Mouse (Mus musculus): ENCODE results near the gene Zdhhc6.

Zdhhc6 gene

DNA sequence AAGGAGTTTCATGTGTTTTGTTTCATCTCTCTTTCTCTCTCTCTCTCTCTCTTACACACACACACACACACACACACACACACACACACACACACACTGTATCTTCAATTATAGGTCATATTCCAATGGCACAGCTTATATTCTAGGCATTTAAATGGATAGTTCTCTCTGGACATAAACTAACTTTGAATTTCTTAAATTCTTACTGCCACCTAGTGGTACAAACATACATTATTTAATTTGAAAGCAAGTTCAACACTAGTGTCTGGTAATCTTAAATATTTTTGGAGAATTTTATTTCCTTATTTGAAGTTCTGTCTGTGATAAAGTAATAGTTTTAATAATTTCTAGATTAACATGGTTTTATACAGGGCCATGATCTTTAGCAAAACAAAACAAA is 10.8 kb downstream of the Zdhhc6 start:
- no peak for DNase-seq (ENCODE audit: low spot score in 2 of 2)

- no peak for DNase-seq (ENCODE audit: low spot score in 2 of 2)
Observed at GRCm38 (mm10) chr19:55300525-55300924, 15.3 kb downstream of the Zdhhc6 start.

- no peak for DNase-seq (ENCODE audit: low spot score in 2 of 2)
Observed at GRCm38 (mm10) chr19:55299378-55299777, 16.5 kb downstream of the Zdhhc6 start.

DNA sequence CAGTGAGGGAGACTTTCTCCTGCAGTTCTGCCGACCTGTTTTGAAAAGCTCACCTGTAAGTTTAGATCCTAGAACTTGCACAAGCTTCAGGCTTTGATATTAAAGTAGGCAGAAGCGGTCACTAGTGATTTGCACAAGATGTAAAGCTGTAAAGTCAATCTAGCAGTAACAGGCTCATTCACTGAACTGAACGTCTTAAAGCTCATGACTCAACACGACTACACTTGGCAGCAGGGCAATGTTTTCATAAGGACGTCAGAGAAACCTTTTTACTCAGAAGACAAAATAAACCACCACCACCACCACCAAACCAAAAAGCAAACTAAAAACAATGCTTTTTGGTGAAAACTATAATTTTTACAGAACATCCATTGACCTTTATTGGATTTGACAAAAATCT is 17.9 kb downstream of the Zdhhc6 start:
- no peak for DNase-seq (ENCODE audit: low spot score in 2 of 2)

DNA sequence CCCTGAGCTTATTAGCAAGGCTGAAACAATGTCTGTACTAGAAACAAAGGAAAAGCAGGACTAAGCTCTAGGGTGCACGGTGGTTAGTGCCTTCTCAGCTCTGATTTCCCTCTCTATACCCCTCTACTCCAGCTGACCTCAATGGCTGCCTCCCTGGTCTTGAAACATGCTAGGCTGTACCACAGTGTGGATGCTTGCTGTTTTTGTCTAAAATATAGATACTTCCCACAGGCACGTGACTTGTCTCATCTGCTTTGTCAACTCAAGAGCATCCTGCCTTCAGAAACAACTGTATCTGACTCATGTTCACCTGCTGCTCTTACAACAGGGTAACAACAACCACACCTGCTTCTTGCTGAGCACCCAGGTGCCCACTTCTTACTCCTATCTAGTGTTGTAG is 18.3 kb downstream of the Zdhhc6 start:
- DNase-seq (ENCODE audit: low spot score in 2 of 2): no peak

DNA sequence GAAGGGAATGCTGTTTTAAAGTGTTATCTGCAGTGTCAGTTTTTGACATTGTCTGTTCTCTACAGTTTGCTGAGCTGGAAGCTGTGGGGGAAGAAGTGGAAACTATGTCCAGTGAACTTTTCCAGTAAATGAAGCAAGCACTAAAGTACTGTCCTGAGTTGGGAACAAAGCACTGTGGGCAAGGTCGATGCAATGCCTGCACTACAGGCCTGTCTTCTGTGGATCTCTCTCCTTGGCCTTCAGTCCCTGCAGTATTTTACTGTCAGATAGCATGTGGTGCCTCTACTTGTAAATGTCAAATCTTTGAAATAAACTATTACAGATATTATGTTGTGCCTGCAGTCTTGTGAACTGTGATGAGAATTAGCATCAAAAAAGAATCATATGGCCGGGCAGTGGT is 19.5 kb downstream of the Zdhhc6 start:
- DNase-seq (ENCODE audit: low spot score in 2 of 2): no peak

- no peak for DNase-seq (ENCODE audit: low spot score in 2 of 2)
Observed at GRCm38 (mm10) chr19:55295556-55295955, 20.3 kb downstream of the Zdhhc6 start.

- no peak for DNase-seq (ENCODE audit: low spot score in 2 of 2)
Observed at GRCm38 (mm10) chr19:55295075-55295474, 20.8 kb downstream of the Zdhhc6 start.

DNA sequence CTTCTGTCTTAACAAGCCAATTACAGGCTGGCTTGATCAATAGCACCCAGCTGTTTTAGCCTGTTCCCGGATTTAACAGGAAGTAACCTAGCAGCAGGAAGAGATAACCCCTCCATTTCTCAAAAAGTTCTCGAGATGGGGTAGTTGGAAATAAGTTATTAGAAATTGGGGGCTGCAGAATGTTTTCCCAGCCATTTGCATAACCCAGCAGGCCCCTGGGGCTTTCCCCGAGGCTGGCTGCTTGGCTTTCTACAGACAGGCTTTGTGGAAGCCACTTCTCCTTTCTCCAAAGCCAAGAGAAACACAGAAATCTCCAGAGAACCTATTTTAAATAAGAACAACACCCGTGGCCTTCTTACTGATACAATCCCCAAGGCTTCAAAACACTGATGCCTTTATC is 22.7 kb downstream of the Zdhhc6 start:
- no peak for DNase-seq (ENCODE audit: low spot score in 2 of 2)

GRCm38 (mm10) chr19:55292210-55292850 is 23.5 kb downstream of the Zdhhc6 start:
- no peak for DNase-seq (ENCODE audit: low spot score in 2 of 2)

GRCm38 (mm10) chr19:55290621-55291270 is 25.1 kb downstream of the Zdhhc6 start:
- DNase-seq (ENCODE audit: low spot score in 2 of 2): no peak

DNA sequence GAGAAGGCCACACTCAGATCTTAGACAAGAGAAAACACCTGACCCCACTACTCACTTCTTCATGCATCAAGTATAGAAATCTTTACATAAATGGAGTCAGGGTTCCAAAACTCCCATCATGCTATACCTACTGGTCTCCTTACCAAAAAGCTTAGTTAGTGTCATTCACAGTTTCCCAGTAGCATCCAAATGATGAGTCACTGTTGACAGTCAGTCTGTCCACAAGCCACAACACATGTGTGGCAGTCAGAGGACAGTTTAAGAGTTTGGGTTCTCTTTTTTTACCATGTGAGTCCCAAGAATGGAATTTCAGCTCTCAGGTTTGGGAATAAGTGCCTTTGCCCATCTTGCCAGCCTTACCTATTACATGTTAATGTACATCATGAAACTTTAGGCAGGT is 26.9 kb downstream of the Zdhhc6 start:
- no peak for DNase-seq (ENCODE audit: low spot score in 2 of 2)

- no peak for DNase-seq (ENCODE audit: low spot score in 2 of 2)
Observed at GRCm38 (mm10) chr19:55286034-55286433, 29.8 kb downstream of the Zdhhc6 start.

GRCm38 (mm10) chr19:55284093-55284492 is 31.7 kb downstream of the Zdhhc6 start:
- no peak for DNase-seq (ENCODE audit: low spot score in 2 of 2)

DNA sequence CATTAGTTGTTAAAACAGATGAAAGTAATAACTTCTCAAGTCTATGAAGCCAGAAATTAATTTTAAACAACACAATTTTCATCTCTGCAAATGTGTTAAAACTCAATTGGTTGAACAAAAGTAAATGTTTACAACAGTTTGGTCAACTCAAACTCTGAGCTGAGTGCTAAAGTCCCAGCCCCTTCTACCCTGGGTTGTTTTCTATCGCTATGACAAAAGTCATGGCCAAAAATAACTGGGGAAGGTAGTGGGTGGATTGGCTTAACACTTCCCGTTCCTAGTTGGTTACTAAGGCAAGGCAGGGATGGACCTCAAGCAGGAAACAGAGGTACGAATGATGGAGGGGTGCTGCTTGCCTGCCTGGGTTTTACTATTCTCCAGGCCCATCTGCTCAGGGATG is 39.1 kb downstream of the Zdhhc6 start:
- no peak for DNase-seq (ENCODE audit: low spot score in 2 of 2)

GRCm38 (mm10) chr19:55276100-55276499 is 39.7 kb downstream of the Zdhhc6 start:
- DNase-seq (ENCODE audit: low spot score in 2 of 2): no peak

DNA sequence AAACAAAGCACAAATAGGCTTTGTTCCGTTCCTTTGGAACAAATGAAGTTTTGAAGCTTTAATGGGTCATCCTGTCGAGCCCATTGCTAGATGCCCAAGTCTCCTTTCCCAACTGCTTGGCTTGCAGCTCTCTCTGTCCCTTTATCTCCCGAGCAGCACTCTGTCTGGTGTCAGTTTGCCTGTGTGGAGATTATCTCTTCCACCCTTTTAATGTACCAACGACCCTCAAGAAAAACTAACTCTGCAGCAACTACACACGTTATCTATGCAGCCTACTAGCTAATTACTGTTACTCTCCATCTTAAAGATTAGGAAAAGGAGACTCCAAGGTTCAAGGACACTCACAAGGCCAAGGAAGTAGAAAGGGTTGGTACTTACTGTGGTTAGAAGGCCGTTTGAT is 42.5 kb downstream of the Zdhhc6 start:
- no peak for DNase-seq (ENCODE audit: low spot score in 2 of 2)

DNA sequence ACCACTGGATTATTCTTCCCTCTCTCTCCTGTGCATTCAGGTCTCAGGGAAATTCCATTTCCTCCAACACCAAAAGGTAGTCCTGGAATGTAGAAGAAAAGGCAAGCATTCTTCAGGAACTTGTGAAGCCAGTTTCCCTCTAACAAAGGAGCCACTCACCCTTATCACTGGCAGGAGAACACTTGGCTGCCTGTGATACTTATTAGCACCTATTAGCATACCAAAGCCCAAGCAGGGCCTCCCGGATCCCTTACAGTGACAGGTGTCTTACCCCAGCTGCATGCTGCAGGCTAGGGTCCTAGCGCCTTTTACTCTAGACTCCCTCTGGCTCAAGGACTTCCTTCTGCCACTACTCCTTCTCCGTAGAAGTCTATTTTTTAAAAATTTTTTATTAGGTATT is 44.4 kb downstream of the Zdhhc6 start:
- no peak for DNase-seq (ENCODE audit: low spot score in 2 of 2)

- no peak for DNase-seq (ENCODE audit: low spot score in 2 of 2)
Observed at GRCm38 (mm10) chr19:55269051-55269450, 46.8 kb downstream of the Zdhhc6 start.

DNA sequence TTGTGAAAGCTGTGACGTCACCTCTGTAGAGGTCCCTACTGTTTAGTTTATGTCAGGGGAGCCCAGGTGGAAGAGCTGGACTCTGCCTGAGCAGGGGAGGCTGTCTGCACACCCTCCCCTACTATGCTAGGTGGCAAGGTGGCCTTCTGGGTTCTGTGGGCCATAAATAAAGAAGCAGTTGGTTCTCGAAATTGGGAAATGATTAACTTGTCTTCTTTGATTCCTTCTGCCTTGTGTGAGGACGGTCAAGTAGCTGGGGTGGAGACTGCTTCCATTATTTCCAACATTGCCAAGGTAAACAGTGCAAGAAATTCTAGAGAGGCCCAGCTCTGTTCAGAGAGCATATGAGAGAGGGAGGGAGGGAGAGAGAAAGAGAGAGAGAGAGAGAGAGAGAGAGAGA is 47.7 kb downstream of the Zdhhc6 start:
- DNase-seq (ENCODE audit: low spot score in 2 of 2): no peak

DNA sequence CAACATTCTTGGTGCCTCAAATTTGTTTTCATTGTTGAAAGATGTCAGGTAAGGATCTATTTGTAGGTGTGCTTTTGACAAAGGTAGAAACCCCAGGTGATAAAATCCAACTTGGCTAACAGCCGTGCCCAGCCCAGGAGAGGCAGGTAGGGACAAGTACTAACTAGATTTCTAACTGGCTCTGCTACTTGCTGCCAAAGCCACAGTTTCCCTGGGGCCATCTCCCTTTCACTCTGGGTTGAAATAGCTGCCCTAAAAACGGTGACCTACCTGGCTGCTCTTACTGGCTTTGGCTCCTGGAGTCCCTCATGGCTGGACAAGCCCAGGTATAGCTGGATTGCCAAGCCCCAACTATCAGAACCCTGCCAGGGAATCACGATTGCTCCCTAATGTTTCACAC is 49.0 kb downstream of the Zdhhc6 start:
- DNase-seq (ENCODE audit: low spot score in 2 of 2): no peak

DNA sequence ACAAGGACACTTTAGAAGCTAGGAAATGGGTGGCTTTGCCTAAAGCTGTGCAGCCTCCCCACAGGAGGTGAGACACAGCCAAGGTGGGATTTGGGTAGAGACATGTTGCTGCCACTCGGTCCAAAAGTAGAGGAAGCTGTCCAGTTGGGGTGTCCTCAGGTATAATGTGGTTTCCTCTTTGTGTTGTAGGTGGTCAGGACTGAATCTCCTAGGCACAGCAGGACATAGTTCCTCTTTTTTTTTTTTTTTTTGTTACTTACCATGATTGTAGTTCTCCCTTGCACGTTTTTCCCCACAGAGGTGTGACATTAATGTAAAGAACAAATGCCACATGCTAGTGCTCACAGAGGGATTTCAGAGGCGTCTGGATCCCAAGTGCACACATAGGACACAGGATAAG is 50.6 kb downstream of the Zdhhc6 start:
- no peak for DNase-seq (ENCODE audit: low spot score in 2 of 2)

- no peak for DNase-seq (ENCODE audit: low spot score in 2 of 2)
Observed at GRCm38 (mm10) chr19:55260389-55261184, 55.2 kb downstream of the Zdhhc6 start.
